Mouse (Mus musculus): ENCODE data around the gene Srebf2.

DNA sequence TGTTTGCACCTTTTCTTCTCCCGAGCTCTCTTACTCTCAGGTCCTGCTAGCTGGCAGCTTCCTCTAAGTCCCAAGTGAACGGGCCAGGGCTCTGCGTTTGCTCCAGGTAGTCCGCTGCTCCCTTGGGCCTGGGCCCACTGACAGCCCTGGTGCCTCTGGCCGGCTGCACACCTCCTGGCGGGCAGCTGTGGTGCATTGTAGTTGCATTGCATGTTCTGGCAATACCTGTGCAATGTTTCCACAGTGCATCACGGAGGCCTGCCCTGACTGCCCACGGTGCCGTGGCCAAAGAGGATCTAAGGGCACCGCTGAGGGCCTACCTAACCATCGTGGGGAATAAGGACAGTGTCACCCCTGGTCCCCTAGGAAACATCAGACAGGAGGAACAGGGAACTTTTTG, 51.0 kb downstream of the Srebf2 start:
- TF ChIP-seq POLR2A (IDR thresholded peaks at IDR 0.05; ENCODE audit: borderline replicate concordance, low read depth, low read length): no peak
- no peak for TF ChIP-seq CTCF (IDR thresholded peaks at IDR 0.05; ENCODE audit: low read depth, low read length)

Measured in bone marrow macrophage, adult 2 months (primary cell).